Mouse (Mus musculus): ENCODE data around the gene Zfp599.

DNA sequence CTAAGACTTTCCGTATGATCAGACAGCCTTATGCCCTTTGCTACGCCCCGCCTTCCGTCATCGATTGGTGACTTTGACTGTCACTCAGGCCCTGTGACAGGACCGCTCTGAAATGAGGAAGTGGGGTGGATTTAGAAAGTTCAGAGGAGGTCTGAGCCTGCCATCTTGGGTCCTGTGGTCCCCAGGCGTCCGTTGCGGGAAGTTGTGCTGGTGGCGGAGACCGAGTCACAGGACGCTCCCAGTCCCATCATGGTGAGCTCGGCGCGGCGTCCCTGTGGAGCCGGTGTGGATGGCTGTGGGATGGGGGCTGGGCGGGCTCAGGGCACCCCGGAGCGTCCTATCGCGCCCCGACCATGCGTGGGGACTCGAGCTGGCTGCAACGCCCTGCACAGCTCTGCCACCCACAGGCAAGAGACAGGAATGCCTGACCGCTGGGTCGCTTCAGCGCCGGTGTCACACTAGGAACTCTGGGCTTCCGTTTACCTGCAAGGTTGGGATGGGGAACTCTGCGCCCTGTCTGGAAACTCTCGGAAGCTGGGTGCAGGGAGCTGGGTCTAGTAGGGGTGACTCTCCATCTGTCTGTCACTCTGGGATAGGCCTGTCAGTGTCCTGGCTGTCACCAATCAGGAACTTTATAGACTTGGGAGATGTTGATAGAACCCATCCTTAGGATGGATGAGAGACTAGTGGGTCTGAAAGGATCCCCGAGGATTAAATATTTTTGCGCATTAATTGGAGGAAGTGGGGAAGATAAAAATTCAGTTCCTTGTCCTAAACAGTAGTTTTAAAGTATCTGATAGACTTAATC lies 33.9 kb downstream of the Zfp599 start, which contains the start of gene Zfp809:
- TF ChIP-seq POLR2A (IDR thresholded peaks at IDR 0.05; ENCODE audit: control insufficient read depth, low read depth, low read length) (peak; percentile 79), CTCF (IDR thresholded peaks at IDR 0.05; ENCODE audit: control insufficient read depth, insufficient read depth, insufficient replicate concordance, low read depth, low read length) (peak; percentile 47; the same call in 1 of the 2 replicates)
